Mouse (Mus musculus) large intestine, adult 2 months (tissue): Measurements from ENCODE around the gene Gins1. TPM values are rescaled to one million over a fixed set of nuclear protein-coding genes. Genes with fewer than 3 reads are reported as not detected.

Experiments used
- DNase-seq: peaks from one replicate; pipeline ENCODE4 v3.0.0-alpha.2; 2012; ENCODE audit warnings: low read depth, low spot score
- WGBS: fragments of 180-500 bp; shearing (Covaris S2); methylation state at CpG from one replicate; pipeline ENCODE4 v1.1.7; 2018; 5-methylcytosine and 5-hydroxymethylcytosine counted together
- polyA plus RNA-seq: library from polyadenylated mRNA; depleted of rRNA; stranded (reverse); fragments of >200 nt; gene quantifications from 2 replicates; pipeline ENCODE4 v1.2.3, GENCODE M21; 2012

Gene Gins1
- polyA plus RNA-seq, 1 experiment = 4.3 TPM

DNA sequence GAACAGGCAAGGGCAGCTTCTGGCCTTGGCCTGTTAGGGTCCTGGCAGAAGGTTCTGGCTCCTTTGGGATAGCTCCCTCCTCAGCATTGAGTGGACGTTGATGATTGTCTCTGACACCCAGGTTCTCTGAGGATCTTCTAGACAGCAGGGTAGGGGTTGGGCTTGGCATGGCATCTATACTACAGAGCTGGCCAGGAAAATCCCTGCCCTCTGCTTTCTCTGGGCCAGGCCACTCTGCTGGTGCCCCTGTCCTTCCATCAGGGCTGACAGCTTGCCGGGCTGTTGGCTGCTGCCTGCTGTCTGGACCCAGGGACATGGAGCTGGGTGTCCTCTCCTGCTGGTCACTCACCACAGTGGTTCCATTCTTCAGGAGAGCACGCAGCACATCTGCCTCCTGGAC is 44.5 kb downstream of the Gins1 start:
- DNase-seq = no peak
- 82% methylated on average over 3 of the region's 3 CpGs for WGBS

DNA sequence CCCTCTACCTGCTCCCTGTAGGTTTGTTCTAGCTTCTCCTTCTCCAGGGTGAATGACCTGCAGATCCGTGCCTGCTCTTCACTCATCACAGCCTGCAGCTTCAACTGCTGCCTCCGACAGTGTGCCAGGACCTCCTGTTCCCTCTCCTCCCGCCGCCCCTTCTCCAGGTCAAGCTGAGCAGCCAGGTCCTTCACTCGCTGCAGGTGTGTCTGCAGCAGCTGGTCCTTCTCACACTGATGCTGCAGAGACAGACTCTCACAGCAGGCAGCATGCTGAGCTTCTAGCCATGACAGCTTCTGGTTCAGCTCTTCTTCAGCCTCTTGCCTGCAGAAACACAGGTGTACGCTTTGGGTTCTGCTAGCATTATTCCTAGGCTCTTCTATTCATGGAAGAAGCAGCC is 44.9 kb downstream of the Gins1 start:
- 87% methylated on average over 6 of the region's 6 CpGs for WGBS
- DNase-seq = no peak

DNA sequence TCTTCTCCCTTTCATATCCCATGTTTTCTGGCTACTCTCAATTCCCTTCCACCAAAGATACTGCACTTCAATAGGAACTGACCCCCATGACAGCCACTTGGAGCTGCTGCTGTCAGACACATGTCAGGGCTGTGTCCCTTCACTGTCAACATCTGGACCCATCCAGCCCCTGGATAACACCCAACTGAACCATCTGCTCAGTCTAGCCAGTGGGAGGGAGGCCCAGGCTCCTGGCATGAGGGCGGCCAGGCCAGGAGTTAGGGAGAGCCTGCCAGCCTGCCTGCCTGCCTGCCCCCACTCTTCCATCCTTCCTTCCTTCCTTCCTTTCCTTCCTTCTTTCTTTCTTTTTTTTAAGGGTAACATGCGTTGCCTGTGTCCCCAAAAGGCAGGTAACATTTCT is 46.0 kb downstream of the Gins1 start:
- WGBS = 85% methylated on average over 2 of the region's 2 CpGs
- DNase-seq = no peak

GRCm38 (mm10) chr2:150955859-150956258 is 50.7 kb downstream of the Gins1 start:
- DNase-seq = no peak
- WGBS = 60% methylated on average over 1 of the region's 1 CpGs

GRCm38 (mm10) chr2:150959521-150959920 is 54.3 kb downstream of the Gins1 start:
- 88% methylated on average over 10 of the region's 10 CpGs for WGBS
- DNase-seq = no peak

DNA sequence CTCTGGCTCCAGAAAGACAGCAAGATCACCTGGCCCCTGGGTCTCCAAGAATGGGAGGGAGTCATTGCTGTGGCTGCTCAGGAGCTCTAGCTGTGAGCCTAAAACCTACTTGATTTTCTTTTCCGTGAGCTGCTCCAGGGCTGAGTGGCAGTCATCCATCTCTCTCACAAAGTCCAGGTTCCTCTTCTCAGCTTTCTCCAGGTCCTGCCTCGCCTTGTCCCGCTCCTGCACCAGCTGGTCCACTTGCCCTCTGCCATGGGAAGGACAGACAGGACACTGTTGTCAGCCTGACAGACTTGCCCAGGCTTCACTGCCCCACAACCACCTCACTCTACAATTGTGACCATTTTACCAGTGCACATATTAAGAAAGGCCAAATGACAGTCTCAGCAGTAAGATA is 58.0 kb downstream of the Gins1 start:
- 88% methylated on average over 3 of the region's 3 CpGs for WGBS

DNA sequence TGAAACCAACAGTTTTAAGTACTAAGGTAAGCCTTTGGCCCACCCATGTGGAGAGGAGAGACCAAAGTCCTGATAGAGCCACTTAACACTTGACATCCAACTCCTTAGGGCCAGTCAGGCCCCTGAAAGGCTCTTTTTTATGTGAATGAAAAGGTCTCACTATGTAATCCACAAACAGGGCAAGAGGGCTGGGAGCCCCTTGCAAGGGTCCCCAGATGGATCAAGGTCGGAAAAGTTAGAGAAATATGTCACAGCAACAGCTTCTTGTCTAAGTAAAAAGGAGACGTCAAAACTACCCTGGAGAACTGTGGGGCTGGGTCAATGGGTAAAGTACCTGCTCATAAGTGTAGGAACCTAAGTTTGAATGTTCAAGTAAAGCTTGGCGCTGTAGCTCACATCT is 59.4 kb downstream of the Gins1 start:
- DNase-seq = no peak
- WGBS = 87% methylated on average over 3 of the region's 3 CpGs

More for the DNA sequence above, 58.0 kb downstream of the Gins1 start:
- no peak for DNase-seq

GRCm38 (mm10) chr2:150965951-150966350 is 60.8 kb downstream of the Gins1 start:
- no peak for DNase-seq
- 91% methylated on average over 10 of the region's 10 CpGs for WGBS

DNA sequence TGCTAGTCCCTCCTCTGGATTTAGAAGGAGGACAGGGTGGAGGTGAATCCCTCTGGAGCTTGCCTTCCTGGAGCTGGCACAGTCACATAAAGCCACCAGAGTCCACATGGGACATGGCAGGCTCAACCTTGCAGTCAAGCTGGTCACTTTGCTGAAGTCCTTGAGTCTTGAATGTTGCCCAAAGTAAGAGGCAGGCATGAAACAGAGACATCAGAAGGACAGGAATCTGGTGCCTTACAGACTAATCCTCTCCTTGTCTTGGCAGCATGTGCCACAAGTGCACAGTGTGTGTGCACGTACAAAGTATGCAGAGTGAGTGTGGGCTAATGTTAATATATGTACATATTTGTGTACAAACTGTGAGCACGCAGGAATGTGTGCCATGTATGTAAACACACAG is 62.3 kb downstream of the Gins1 start:
- DNase-seq = no peak
- WGBS = 70% methylated on average over 2 of the region's 2 CpGs

- 89% methylated on average over 2 of the region's 2 CpGs for WGBS
- DNase-seq = no peak
Observed at GRCm38 (mm10) chr2:150969231-150969630, 64.0 kb downstream of the Gins1 start.

- 86% methylated on average over 7 of the region's 7 CpGs for WGBS
- DNase-seq = no peak
Observed at GRCm38 (mm10) chr2:150971856-150972255, 66.7 kb downstream of the Gins1 start.

- 90% methylated on average over 3 of the region's 3 CpGs for WGBS
- DNase-seq = no peak
Observed at GRCm38 (mm10) chr2:150972681-150973080, 67.5 kb downstream of the Gins1 start.

DNA sequence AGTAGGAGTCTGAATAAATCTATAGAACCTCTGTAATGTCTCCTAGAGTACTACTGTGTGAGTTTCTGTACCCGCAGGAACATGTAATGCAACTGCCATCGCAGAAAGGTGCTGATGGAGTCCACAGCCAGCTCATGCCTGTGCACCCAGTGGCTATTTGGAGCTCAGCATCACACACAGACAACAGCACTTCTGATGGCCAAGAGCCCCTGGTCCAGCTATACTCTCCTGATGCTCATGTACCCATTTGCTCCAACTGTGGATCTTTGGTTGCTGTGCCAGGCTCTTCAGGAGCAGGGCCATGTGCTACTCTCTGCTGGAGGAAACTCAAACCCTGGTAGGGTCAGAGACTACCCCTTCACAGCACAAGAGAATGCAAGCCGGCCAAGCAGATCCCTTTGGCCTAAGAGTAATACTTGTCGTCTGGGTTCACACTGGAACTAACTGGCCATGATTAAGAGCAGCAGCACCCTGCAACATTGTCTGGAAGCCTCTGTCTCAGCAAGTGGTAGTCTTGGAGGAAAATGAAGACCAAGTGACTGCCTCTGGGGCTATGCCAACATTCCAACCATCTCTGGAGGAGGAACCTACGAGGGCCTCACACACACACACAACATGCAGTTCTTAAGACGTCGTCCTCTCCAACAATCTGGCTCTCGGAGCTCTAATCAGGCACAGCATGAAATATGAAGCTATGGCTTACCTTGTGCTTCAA is 68.4 kb downstream of the Gins1 start:
- no peak for DNase-seq
- WGBS = 88% methylated on average over 8 of the region's 8 CpGs

- no peak for DNase-seq
- WGBS = 97% methylated on average over 5 of the region's 5 CpGs
Observed at GRCm38 (mm10) chr2:150976871-150977270, 71.7 kb downstream of the Gins1 start.

GRCm38 (mm10) chr2:150977676-150978075 is 72.5 kb downstream of the Gins1 start:
- DNase-seq = no peak
- 85% methylated on average over 6 of the region's 6 CpGs for WGBS

DNA sequence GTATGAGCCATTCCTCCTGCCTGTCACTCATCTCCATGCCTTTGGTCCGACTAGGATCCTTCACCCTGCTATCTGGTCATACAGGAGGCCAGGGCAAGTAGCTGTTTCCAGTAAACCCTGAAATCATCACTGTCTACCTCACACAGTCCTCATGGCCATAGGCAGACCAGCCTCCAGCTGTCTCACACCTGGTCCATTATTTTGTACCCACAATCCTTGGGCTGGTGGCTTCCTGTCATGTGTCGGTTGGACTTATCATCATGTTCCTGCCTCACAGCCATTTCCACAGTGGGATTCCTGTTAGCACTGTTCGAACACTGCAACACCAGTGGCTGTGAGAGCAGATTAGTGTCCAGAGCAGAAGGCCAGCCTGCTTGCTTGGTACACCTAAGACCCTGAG is 73.6 kb downstream of the Gins1 start:
- WGBS = 89% methylated on average over 3 of the region's 3 CpGs
- no peak for DNase-seq

DNA sequence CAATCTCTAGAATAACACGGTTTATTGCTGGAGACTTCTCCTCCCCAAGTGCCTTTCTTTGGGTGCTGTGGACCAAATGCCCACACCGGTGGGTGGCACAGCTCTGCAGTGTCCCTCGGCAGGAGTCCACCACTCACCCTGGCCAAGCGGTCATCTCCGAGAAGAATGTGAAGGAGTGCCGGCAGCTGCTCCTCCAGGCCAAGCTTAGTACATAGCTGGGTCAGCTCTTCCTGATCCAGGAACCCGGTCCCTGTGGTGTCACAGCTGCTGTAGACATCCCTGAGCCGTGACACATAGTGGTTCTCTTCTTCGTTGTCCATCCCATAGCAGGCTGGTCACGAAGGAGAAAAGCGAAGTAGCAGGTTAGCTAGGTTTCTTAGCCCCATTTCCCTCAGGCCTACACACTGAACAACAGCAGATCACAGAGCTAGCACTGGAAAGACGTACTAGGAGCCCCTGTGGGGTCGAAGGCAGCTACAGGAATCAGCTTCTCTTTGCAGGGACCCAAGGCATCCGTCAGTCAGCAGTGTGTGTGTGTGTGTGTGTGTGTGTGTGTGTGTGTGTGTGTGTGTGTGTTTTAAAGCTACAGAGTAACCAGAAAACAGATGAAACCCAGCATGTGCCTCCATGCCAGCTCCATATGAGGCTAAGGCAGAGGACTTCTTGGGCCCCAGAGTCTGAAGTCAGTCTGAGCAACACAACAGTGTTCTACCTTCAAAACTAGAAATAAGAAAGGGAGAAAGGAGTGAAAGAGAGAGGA is 74.8 kb downstream of the Gins1 start:
- no peak for DNase-seq
- WGBS = 85% methylated on average over 14 of the region's 14 CpGs
